Mouse (Mus musculus): ENCODE data around the gene Anks1. TPM values are rescaled to one million over a fixed set of nuclear protein-coding genes. Genes with fewer than 3 reads are reported as not detected.

Anks1 gene
- polyA plus RNA-seq, 1 experiment, result 119 TPM

GRCm38 (mm10) chr17:28047017-28047416, 137.9 kb downstream of the Anks1 start:
- TF ChIP-seq CTCF (IDR thresholded peaks at IDR 0.05; ENCODE audit: borderline replicate concordance, extremely low read depth, insufficient read depth, insufficient read length) (no peak), POLR2A (IDR thresholded peaks at IDR 0.05; ENCODE audit: borderline replicate concordance, extremely low read depth, insufficient read depth, insufficient read length, poor library complexity, severe bottlenecking) (no peak)
- DNase-seq (ENCODE audit: low read depth), result peak; percentile 54

- no peak for TF ChIP-seq CTCF (IDR thresholded peaks at IDR 0.05; ENCODE audit: borderline replicate concordance, extremely low read depth, insufficient read depth, insufficient read length)
- no peak for TF ChIP-seq POLR2A (IDR thresholded peaks at IDR 0.05; ENCODE audit: borderline replicate concordance, extremely low read depth, insufficient read depth, insufficient read length, poor library complexity, severe bottlenecking)
- DNase-seq (ENCODE audit: low read depth), result no peak
Measured at GRCm38 (mm10) chr17:28047520-28047919, 138.4 kb downstream of the Anks1 start.

GRCm38 (mm10) chr17:28048425-28048824, 139.3 kb downstream of the Anks1 start:
- TF ChIP-seq CTCF (IDR thresholded peaks at IDR 0.05; ENCODE audit: borderline replicate concordance, extremely low read depth, insufficient read depth, insufficient read length) (peak; percentile 94), POLR2A (IDR thresholded peaks at IDR 0.05; ENCODE audit: borderline replicate concordance, extremely low read depth, insufficient read depth, insufficient read length, poor library complexity, severe bottlenecking) (no peak)
- DNase-seq (ENCODE audit: low read depth), result peak; percentile 83

- no peak for TF ChIP-seq POLR2A (IDR thresholded peaks at IDR 0.05; ENCODE audit: borderline replicate concordance, extremely low read depth, insufficient read depth, insufficient read length, poor library complexity, severe bottlenecking)
- TF ChIP-seq CTCF (IDR thresholded peaks at IDR 0.05; ENCODE audit: borderline replicate concordance, extremely low read depth, insufficient read depth, insufficient read length), result no peak
- DNase-seq (ENCODE audit: low read depth), result no peak
Measured at GRCm38 (mm10) chr17:28050210-28050609, 141.1 kb downstream of the Anks1 start.

- TF ChIP-seq CTCF (IDR thresholded peaks at IDR 0.05; ENCODE audit: borderline replicate concordance, extremely low read depth, insufficient read depth, insufficient read length) (no peak), POLR2A (IDR thresholded peaks at IDR 0.05; ENCODE audit: borderline replicate concordance, extremely low read depth, insufficient read depth, insufficient read length, poor library complexity, severe bottlenecking) (no peak)
- no peak for DNase-seq (ENCODE audit: low read depth)
Measured at GRCm38 (mm10) chr17:28052293-28052863, 143.3 kb downstream of the Anks1 start.

- DNase-seq (ENCODE audit: low read depth), result no peak
- TF ChIP-seq CTCF (IDR thresholded peaks at IDR 0.05; ENCODE audit: borderline replicate concordance, extremely low read depth, insufficient read depth, insufficient read length) (no peak), POLR2A (IDR thresholded peaks at IDR 0.05; ENCODE audit: borderline replicate concordance, extremely low read depth, insufficient read depth, insufficient read length, poor library complexity, severe bottlenecking) (no peak)
Measured at GRCm38 (mm10) chr17:28058346-28058745, 149.2 kb downstream of the Anks1 start.

GRCm38 (mm10) chr17:28060681-28061080, 151.6 kb downstream of the Anks1 start:
- TF ChIP-seq POLR2A (IDR thresholded peaks at IDR 0.05; ENCODE audit: borderline replicate concordance, extremely low read depth, insufficient read depth, insufficient read length, poor library complexity, severe bottlenecking) (no peak), CTCF (IDR thresholded peaks at IDR 0.05; ENCODE audit: borderline replicate concordance, extremely low read depth, insufficient read depth, insufficient read length) (no peak)
- DNase-seq (ENCODE audit: low read depth), result no peak

GRCm38 (mm10) chr17:28061472-28061871, 152.4 kb downstream of the Anks1 start:
- peak; percentile 64 for DNase-seq (ENCODE audit: low read depth)
- TF ChIP-seq CTCF (IDR thresholded peaks at IDR 0.05; ENCODE audit: borderline replicate concordance, extremely low read depth, insufficient read depth, insufficient read length) (peak; percentile 76), POLR2A (IDR thresholded peaks at IDR 0.05; ENCODE audit: borderline replicate concordance, extremely low read depth, insufficient read depth, insufficient read length, poor library complexity, severe bottlenecking) (no peak)

GRCm38 (mm10) chr17:28062710-28063109, 153.6 kb downstream of the Anks1 start:
- TF ChIP-seq CTCF (IDR thresholded peaks at IDR 0.05; ENCODE audit: borderline replicate concordance, extremely low read depth, insufficient read depth, insufficient read length) (no peak), POLR2A (IDR thresholded peaks at IDR 0.05; ENCODE audit: borderline replicate concordance, extremely low read depth, insufficient read depth, insufficient read length, poor library complexity, severe bottlenecking) (no peak)
- DNase-seq (ENCODE audit: low read depth), result no peak

- TF ChIP-seq POLR2A (IDR thresholded peaks at IDR 0.05; ENCODE audit: borderline replicate concordance, extremely low read depth, insufficient read depth, insufficient read length, poor library complexity, severe bottlenecking) (no peak), CTCF (IDR thresholded peaks at IDR 0.05; ENCODE audit: borderline replicate concordance, extremely low read depth, insufficient read depth, insufficient read length) (no peak)
- no peak for DNase-seq (ENCODE audit: low read depth)
Measured at GRCm38 (mm10) chr17:28063163-28063562, 154.1 kb downstream of the Anks1 start.

- no peak for TF ChIP-seq CTCF (IDR thresholded peaks at IDR 0.05; ENCODE audit: borderline replicate concordance, extremely low read depth, insufficient read depth, insufficient read length)
- TF ChIP-seq POLR2A (IDR thresholded peaks at IDR 0.05; ENCODE audit: borderline replicate concordance, extremely low read depth, insufficient read depth, insufficient read length, poor library complexity, severe bottlenecking), result no peak
- no peak for DNase-seq (ENCODE audit: low read depth)
Measured at GRCm38 (mm10) chr17:28067303-28067702, 158.2 kb downstream of the Anks1 start.

- DNase-seq (ENCODE audit: low read depth), result no peak
- TF ChIP-seq POLR2A (IDR thresholded peaks at IDR 0.05; ENCODE audit: borderline replicate concordance, extremely low read depth, insufficient read depth, insufficient read length, poor library complexity, severe bottlenecking) (no peak), CTCF (IDR thresholded peaks at IDR 0.05; ENCODE audit: borderline replicate concordance, extremely low read depth, insufficient read depth, insufficient read length) (no peak)
Measured at GRCm38 (mm10) chr17:28069446-28069845, 160.3 kb downstream of the Anks1 start.
